Comparison of ENCODE assay signal across 7 mouse cellular contexts in genomic region chr2:91975581-91976541, GRCm38 (mm10). TPM values are rescaled to one million over a fixed set of nuclear protein-coding genes. Genes with fewer than 3 reads are reported as not detected.
A peak's percentile ranks its signal among the peaks of the same experiment; 100 is the strongest.
DNase-seq lines count a peak whose midpoint lies in the region; ATAC-seq and TF ChIP-seq lines count a peak whose summit lies in the region.

Gene Dgkz, minus strand, starts transcription at chr2:91975864.

- peak; percentile 43 to 46 for DNase-seq in B cell, adult 2 months
- DNase-seq in layer of hippocampus, postnatal 36 days: no peak
- no peak for DNase-seq in midbrain, postnatal 0 days (ENCODE audit: low spot score)
- DNase-seq in frontal cortex, postnatal 10 days (ENCODE audit: low spot score in 2 of 2): no peak

- H3K4me3 ChIP-seq in heart, embryonic 11.5 days (ENCODE audit: low read depth, low read length): peak within 1 kb of the TSS; percentile 47
- peak within 1 kb of the TSS; percentile 45 for H3K4me3 ChIP-seq in midbrain, postnatal 0 days (ENCODE audit: low read depth, low read length)

- H3K27ac ChIP-seq in heart, embryonic 11.5 days (ENCODE audit: low read depth, low read length): no peak within 1 kb of the TSS
- H3K27ac ChIP-seq in midbrain, postnatal 0 days (ENCODE audit: low read depth, low read length): no peak within 1 kb of the TSS

- ATAC-seq in CD4-positive, CD25-positive, alpha-beta regulatory T cell, adult 4 months: peak; percentile 82
- ATAC-seq in common myeloid progenitor, adult 5-6 weeks (replicated peaks; ENCODE audit: low read depth, poor library complexity, severe bottlenecking): no peak
- ATAC-seq in heart, embryonic 11.5 days (replicated peaks; ENCODE audit: insufficient number of reproducible peaks, low FRiP score, low TSS enrichment): no peak
- peak; percentile 50; the same call in 1 of the 2 replicates for ATAC-seq in midbrain, postnatal 0 days (ENCODE audit: low FRiP score)

- under 1% methylated on average over 72 of the region's 79 CpGs for WGBS in heart, embryonic 11.5 days (ENCODE audit: insufficient replicate concordance)
- WGBS in midbrain, postnatal 0 days: 2% methylated on average over 79 of the region's 79 CpGs

- no peak for TF ChIP-seq CTCF in midbrain, postnatal 0 days (IDR thresholded peaks at IDR 0.05)

- peaks cover 33% of the 10 kb centered on the region for H3K27me3 ChIP-seq in heart, embryonic 11.5 days (ENCODE audit: control insufficient read depth, insufficient read depth, low read length)
- H3K27me3 ChIP-seq in midbrain, postnatal 0 days (ENCODE audit: insufficient read depth, low read length): peaks cover 14% of the 10 kb centered on the region

- H3K36me3 ChIP-seq in heart, embryonic 11.5 days (ENCODE audit: control insufficient read depth, insufficient read depth, low read length): no peaks in the 10 kb centered on the region
- H3K36me3 ChIP-seq in midbrain, postnatal 0 days (ENCODE audit: insufficient read depth, low read length): no peaks in the 10 kb centered on the region

- H3K9me3 ChIP-seq in heart, embryonic 11.5 days (replicated peaks; ENCODE audit: control insufficient read depth, low read length): no peaks in the 10 kb centered on the region
- no peaks in the 10 kb centered on the region for H3K9me3 ChIP-seq in midbrain, postnatal 0 days (ENCODE audit: low read length)

- H3K4me2 ChIP-seq in heart, embryonic 11.5 days: peak within 1 kb of the TSS; percentile 88
- H3K4me2 ChIP-seq in midbrain, postnatal 0 days (ENCODE audit: low read depth, low read length, poor library complexity, severe bottlenecking): peak within 1 kb of the TSS; percentile 60

- H3K9ac ChIP-seq in heart, embryonic 11.5 days (ENCODE audit: low read depth, low read length): peak within 1 kb of the TSS; percentile 58
- H3K9ac ChIP-seq in midbrain, postnatal 0 days (replicated peaks; ENCODE audit: low read length, poor library complexity, severe bottlenecking): peak within 1 kb of the TSS; percentile 42

- peaks cover 46% of the 10 kb centered on the region for H3K4me1 ChIP-seq in heart, embryonic 11.5 days (ENCODE audit: control insufficient read depth, insufficient read depth, low read length)
- H3K4me1 ChIP-seq in midbrain, postnatal 0 days (ENCODE audit: insufficient read depth, low read length): peaks cover 11% of the 10 kb centered on the region; the same call in 1 of the 2 replicates

RNA-seq across cellular contexts. Expression of gene Dgkz, which starts in this region (rescaled TPM):
- polyA plus RNA-seq in CD4-positive, CD25-positive, alpha-beta regulatory T cell, adult 4 months (2017; shearing (Covaris generic)): 100 to 1,000 TPM; 131 to 138 TPM
- total RNA-seq in common myeloid progenitor, adult 5-6 weeks (2017): 102 and 117 TPM in 2 replicates
- polyA plus RNA-seq in heart, embryonic 11.5 days (2014; fragmentation: Nextera tagmentation; extraction: Ambion mirVana): 42.1 and 49.6 TPM in 2 replicates
- total RNA-seq in layer of hippocampus, postnatal 36 days (2021): 100 to 1,000 TPM; 500 to 531 TPM
- 99.8 and 144 TPM in 2 replicates for total RNA-seq in midbrain, postnatal 0 days (2014; rRNA removed)
- polyA plus RNA-seq in midbrain, postnatal 0 days (2015; fragmentation: Nextera tagmentation; extraction: Ambion mirVana): 35.1 and 36.6 TPM in 2 replicates

Comparison
In these comparisons a context has a peak if more than half of its experiments do, and no peak if none do; other contexts are left out.
1. DNase-seq: peak in B cell, adult 2 months (2 of 2); none in layer of hippocampus, postnatal 36 days (0 of 2), midbrain, postnatal 0 days (single experiment) and frontal cortex, postnatal 10 days (0 of 2).
2. ATAC-seq: peak in CD4-positive, CD25-positive, alpha-beta regulatory T cell, adult 4 months (single experiment) and midbrain, postnatal 0 days (single experiment); none in common myeloid progenitor, adult 5-6 weeks (single experiment) and heart, embryonic 11.5 days (single experiment).